Mouse (Mus musculus) liver, embryonic 15.5 days (tissue): ENCODE measurements at regions not wholly inside any gene's neighbourhood (a gene's known extent, or its start where the extent isn't known, plus 50 kb on each side); places are given as distances from the start of the nearest gene placed in this dataset.

Experiments used
- ATAC-seq: fragments of 200-750 bp; cut with Nextera tagmentation; 2 replicates; pipeline ENCODE4 v1.8.0; 2017; ENCODE audit warnings: moderate number of reproducible peaks, mild to moderate bottlenecking, moderate library complexity; ENCODE audit not compliant: insufficient read depth
- H3K27ac ChIP-seq: fragments of 300-500 bp; sonication (generic); replicated peaks from 2 replicates; pipeline ENCODE4 v1.5.1; 2015; ENCODE audit warnings: mild to moderate bottlenecking, inconsistent platforms
- H3K27me3 ChIP-seq: fragments of 300-500 bp; sonication (generic); 2 replicates; pipeline ENCODE4 v1.6.1; 2015; ENCODE audit warnings: mild to moderate bottlenecking, inconsistent platforms
- H3K36me3 ChIP-seq: fragments of 300-500 bp; sonication (generic); replicated peaks from 2 replicates; pipeline ENCODE4 v1.6.1; 2015; ENCODE audit warnings: moderate library complexity, mild to moderate bottlenecking, inconsistent platforms
- H3K4me1 ChIP-seq: fragments of 300-500 bp; sonication (generic); replicated peaks from 2 replicates; pipeline ENCODE4 v1.6.1; 2015; ENCODE audit warnings: inconsistent platforms
- H3K4me2 ChIP-seq: fragments of 300-500 bp; sonication (generic); 2 replicates; pipeline ENCODE4 v1.6.1; 2015; ENCODE audit warnings: moderate library complexity, mild to moderate bottlenecking, inconsistent platforms
- H3K4me3 ChIP-seq: fragments of 300-500 bp; sonication (generic); replicated peaks from 2 replicates; pipeline ENCODE4 v1.5.1; 2015; ENCODE audit warnings: mild to moderate bottlenecking, inconsistent platforms
- H3K9ac ChIP-seq: fragments of 300-500 bp; sonication (generic); 2 replicates; pipeline ENCODE4 v1.6.1; 2015; ENCODE audit warnings: moderate library complexity, mild to moderate bottlenecking, inconsistent platforms
- H3K9me3 ChIP-seq: fragments of 300-500 bp; sonication (generic); replicated peaks from 2 replicates; pipeline ENCODE4 v1.6.1; 2016; ENCODE audit warnings: inconsistent platforms
- whole genome bisulfite sequencing: fragments of 180-500 bp; shearing (Covaris S2); methylation state at CpG from one replicate; pipeline ENCODE4 v1.1.7; 2015; ENCODE audit warnings: mixed read lengths; ENCODE audit not compliant: insufficient replicate concordance; 5-methylcytosine and 5-hydroxymethylcytosine counted together

GRCm38 (mm10) chr3:121902246-121902645 is 50.1 kb upstream of the Arhgap29 start:
- H3K27ac ChIP-seq: 0 out of 2 replicates have a peak overlapping the region, but pooled peaks have one; percentile 38
- no peak overlapping the region for H3K9ac ChIP-seq
- peaks cover 15% of the 10 kb centered on the region for H3K4me1 ChIP-seq
- 85% methylated on average over 15 of the region's 15 CpGs for WGBS
- H3K9me3 ChIP-seq: no peaks in the 10 kb centered on the region
- ATAC-seq: no peak
- peaks cover 6% of the 10 kb centered on the region; the same call in 1 of the 2 replicates for H3K27me3 ChIP-seq
- no peak overlapping the region for H3K4me3 ChIP-seq
- H3K36me3 ChIP-seq: no peaks in the 10 kb centered on the region
- H3K4me2 ChIP-seq: no peak overlapping the region

- H3K4me1 ChIP-seq: peaks cover 11% of the 10 kb centered on the region
- H3K36me3 ChIP-seq: no peaks in the 10 kb centered on the region
- peaks cover 6% of the 10 kb centered on the region; the same call in 1 of the 2 replicates for H3K27me3 ChIP-seq
- H3K4me2 ChIP-seq: no peak overlapping the region
- H3K27ac ChIP-seq: no peak overlapping the region
- ATAC-seq: no peak
- WGBS: 26% methylated on average over 8 of the region's 8 CpGs
- no peak overlapping the region for H3K9ac ChIP-seq
- no peak overlapping the region for H3K4me3 ChIP-seq
- no peaks in the 10 kb centered on the region for H3K9me3 ChIP-seq
Observed at GRCm38 (mm10) chr3:121900429-121900844, 51.9 kb upstream of the Arhgap29 start.

GRCm38 (mm10) chr3:121897821-121898574 is 54.3 kb upstream of the Arhgap29 start:
- H3K4me1 ChIP-seq: peaks cover 9% of the 10 kb centered on the region
- no peak overlapping the region for H3K4me2 ChIP-seq
- no peak for ATAC-seq
- 78% methylated on average over 14 of the region's 14 CpGs for WGBS
- no peaks in the 10 kb centered on the region for H3K9me3 ChIP-seq
- H3K36me3 ChIP-seq: no peaks in the 10 kb centered on the region
- no peak overlapping the region for H3K9ac ChIP-seq
- H3K4me3 ChIP-seq: no peak overlapping the region
- no peak overlapping the region for H3K27ac ChIP-seq
- H3K27me3 ChIP-seq: peaks cover 6% of the 10 kb centered on the region; the same call in 1 of the 2 replicates

- WGBS: 58% methylated on average over 7 of the region's 7 CpGs
- Histone ChIP-seq H3K4me2 (no peak overlapping the region), H3K27ac (no peak overlapping the region), H3K4me3 (no peak overlapping the region), H3K27me3 (no peaks in the 10 kb centered on the region; the same call in 1 of the 2 replicates), H3K36me3 (no peaks in the 10 kb centered on the region), H3K9me3 (no peaks in the 10 kb centered on the region), H3K9ac (no peak overlapping the region), H3K4me1 (peaks cover 5% of the 10 kb centered on the region)
- no peak for ATAC-seq
Observed at GRCm38 (mm10) chr3:121893606-121894005, 58.7 kb upstream of the Arhgap29 start.

GRCm38 (mm10) chr3:121892675-121893074 is 59.7 kb upstream of the Arhgap29 start:
- Histone ChIP-seq H3K4me2 (no peak overlapping the region), H3K9ac (no peak overlapping the region), H3K4me1 (peaks cover 5% of the 10 kb centered on the region), H3K27me3 (no peaks in the 10 kb centered on the region; the same call in 1 of the 2 replicates), H3K36me3 (no peaks in the 10 kb centered on the region), H3K9me3 (no peaks in the 10 kb centered on the region), H3K4me3 (no peak overlapping the region), H3K27ac (no peak overlapping the region)
- ATAC-seq: no peak
- WGBS: 59% methylated on average over 3 of the region's 3 CpGs

- ATAC-seq: no peak
- WGBS: 31% methylated on average over 9 of the region's 9 CpGs
- Histone ChIP-seq H3K4me1 (peaks cover 5% of the 10 kb centered on the region), H3K9me3 (no peaks in the 10 kb centered on the region), H3K27ac (no peak overlapping the region), H3K4me3 (no peak overlapping the region), H3K36me3 (no peaks in the 10 kb centered on the region), H3K27me3 (no peaks in the 10 kb centered on the region), H3K9ac (no peak overlapping the region), H3K4me2 (peak overlapping the region; percentile 25)
Observed at GRCm38 (mm10) chr3:121891338-121891737, 61.0 kb upstream of the Arhgap29 start.

GRCm38 (mm10) chr3:121890563-121890962 is 61.8 kb upstream of the Arhgap29 start:
- WGBS: 6% methylated on average over 5 of the region's 5 CpGs
- Histone ChIP-seq H3K4me1 (peaks cover 5% of the 10 kb centered on the region), H3K9me3 (no peaks in the 10 kb centered on the region), H3K4me2 (0 out of 2 replicates have a peak overlapping the region, but pooled peaks have one; percentile 25), H3K4me3 (no peak overlapping the region), H3K36me3 (no peaks in the 10 kb centered on the region), H3K27ac (no peak overlapping the region), H3K9ac (no peak overlapping the region), H3K27me3 (no peaks in the 10 kb centered on the region)
- ATAC-seq: no peak

- H3K4me2 ChIP-seq: peak overlapping the region; percentile 16; the same call in 1 of the 2 replicates
Observed at GRCm38 (mm10) chr3:121886870-121887605, 65.3 kb upstream of the Arhgap29 start.

GRCm38 (mm10) chr3:121886309-121886708 is 66.0 kb upstream of the Arhgap29 start:
- H3K4me3 ChIP-seq: no peak overlapping the region
- no peak overlapping the region for H3K27ac ChIP-seq
- no peak overlapping the region for H3K4me2 ChIP-seq
- H3K4me1 ChIP-seq: peaks cover 7% of the 10 kb centered on the region
- ATAC-seq: no peak
- no peak overlapping the region for H3K9ac ChIP-seq
- no peaks in the 10 kb centered on the region for H3K27me3 ChIP-seq
- H3K36me3 ChIP-seq: no peaks in the 10 kb centered on the region
- 47% methylated on average over 10 of the region's 10 CpGs for WGBS
- no peaks in the 10 kb centered on the region for H3K9me3 ChIP-seq

More at GRCm38 (mm10) chr3:121886870-121887605, 65.3 kb upstream of the Arhgap29 start:
- no peak overlapping the region for H3K27ac ChIP-seq
- ATAC-seq: no peak
- H3K27me3 ChIP-seq: no peaks in the 10 kb centered on the region
- no peaks in the 10 kb centered on the region for H3K9me3 ChIP-seq
- no peak overlapping the region for H3K9ac ChIP-seq
- H3K4me1 ChIP-seq: peaks cover 9% of the 10 kb centered on the region
- 25% methylated on average over 15 of the region's 15 CpGs for WGBS
- no peaks in the 10 kb centered on the region for H3K36me3 ChIP-seq
- H3K4me3 ChIP-seq: no peak overlapping the region

GRCm38 (mm10) chr3:121885265-121886178 is 66.8 kb upstream of the Arhgap29 start:
- Histone ChIP-seq H3K9ac (no peak overlapping the region), H3K36me3 (no peaks in the 10 kb centered on the region), H3K27ac (no peak overlapping the region), H3K4me1 (0 out of 2 replicates have a peak, but pooled peaks cover 4% of the 10 kb centered on the region), H3K4me3 (no peak overlapping the region), H3K27me3 (no peaks in the 10 kb centered on the region), H3K9me3 (no peaks in the 10 kb centered on the region), H3K4me2 (no peak overlapping the region; the same call in 1 of the 2 replicates)
- WGBS: 27% methylated on average over 10 of the region's 10 CpGs
- peak; percentile 40; the same call in 1 of the 2 replicates for ATAC-seq
